Mouse (Mus musculus): ENCODE results near the gene Cyp2s1. TPM values are rescaled to one million over a fixed set of nuclear protein-coding genes. Genes with fewer than 3 reads are reported as not detected.

Cyp2s1 gene
- total RNA-seq, 1 experiment from 2014 or later: 0.27 TPM

Other genes starting within 250 kb of the Cyp2s1 start
- gene Erich4, start 201.0 kb downstream of the Cyp2s1 start, total RNA-seq (2017): not detected in 2 replicates
- 37.2 and 42.5 TPM in 2 replicates for gene Dmac2, start 197.5 kb downstream of the Cyp2s1 start, total RNA-seq (2017)
- gene B3gnt8, start 190.3 kb downstream of the Cyp2s1 start, total RNA-seq (2017): 3.4 and 4.2 TPM in 2 replicates
- 41.1 and 43.8 TPM in 2 replicates for gene Bckdha, start 157.9 kb downstream of the Cyp2s1 start, total RNA-seq (2017)
- 55.1 and 57.4 TPM in 2 replicates for gene Exosc5, start 157.7 kb downstream of the Cyp2s1 start, total RNA-seq (2017)
- gene Tmem91, start 141.7 kb downstream of the Cyp2s1 start, total RNA-seq (2017): 0.46 and 0.87 TPM in 2 replicates
- 39.3 and 60.3 TPM in 2 replicates for gene B9d2, start 136.1 kb downstream of the Cyp2s1 start, total RNA-seq (2017)
- gene Tgfb1, start 129.9 kb downstream of the Cyp2s1 start, total RNA-seq (2017): 47.9 and 84.6 TPM in 2 replicates
- 11.9 and 17.5 TPM in 2 replicates for gene Ccdc97, start 97.8 kb downstream of the Cyp2s1 start, total RNA-seq (2017)
- 128 and 173 TPM in 2 replicates for gene Hnrnpul1, start 62.2 kb downstream of the Cyp2s1 start, total RNA-seq (2017)
- 0.96 and 4.0 TPM in 2 replicates for gene Axl, start 28.2 kb downstream of the Cyp2s1 start, total RNA-seq (2017)
- gene Cyp2b10, start 80.7 kb upstream of the Cyp2s1 start, total RNA-seq (2017): not detected in 2 replicates
- gene Cyp2b13, start 244.6 kb upstream of the Cyp2s1 start, total RNA-seq (2017): not detected in 2 replicates

Data from common myeloid progenitor, adult 5-6 weeks (primary cell).